Mouse (Mus musculus) layer of hippocampus, adult 8-10 months (tissue): ENCODE data around the gene Ube2q1. TPM values are rescaled to one million over a fixed set of nuclear protein-coding genes. Genes with fewer than 3 reads are reported as not detected.

Source experiments
- DNase-seq, 2 experiments: peaks; one replicate each; pipeline ENCODE4 v3.0.0; 2022; ENCODE audit warnings: low spot score in 2 of 2
- total RNA-seq, 4 experiments: library from RNA; stranded (reverse); gene quantifications; 2 replicates each; pipeline ENCODE4 v1.2.4; 2022

Ube2q1 gene
- 10 to 100 TPM; 87.9 to 97.5 (median 92.1) TPM for total RNA-seq

DNA sequence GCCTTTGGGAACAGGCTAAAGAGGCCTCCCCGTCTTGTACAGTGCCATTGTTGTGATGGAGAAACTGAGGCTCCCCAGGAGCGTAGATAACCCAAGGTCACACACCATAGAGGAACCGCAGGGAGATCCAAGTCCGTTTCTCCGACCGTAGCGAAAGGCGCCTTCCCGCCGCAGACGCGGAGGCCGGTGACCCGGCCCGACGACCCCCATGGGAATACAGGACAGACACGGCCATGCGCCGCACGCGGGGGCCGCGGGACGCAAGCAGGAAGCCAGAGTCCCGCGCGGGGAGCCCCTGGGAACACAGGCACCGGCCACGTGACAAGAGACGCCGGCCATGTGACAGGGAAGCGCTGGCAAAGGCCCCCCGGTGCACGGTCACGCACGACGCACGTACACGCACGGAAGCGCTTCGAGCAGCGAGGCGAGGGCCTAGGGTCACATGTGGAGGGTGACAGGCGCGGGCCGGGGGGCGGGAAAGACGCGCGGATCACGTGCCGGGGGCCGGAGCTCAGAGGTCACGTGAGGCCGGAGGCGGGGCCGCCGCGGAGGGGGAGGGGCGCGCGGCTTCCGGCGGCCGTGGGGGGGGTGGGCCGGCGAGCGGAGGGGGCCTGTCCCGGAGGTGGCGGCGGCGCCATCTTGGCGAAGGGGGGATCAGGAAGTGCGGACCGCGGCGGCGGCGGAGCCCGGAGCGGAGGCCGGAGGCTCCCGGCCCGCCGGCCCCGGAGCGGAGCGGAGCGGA, at the start of gene Ube2q1:
Gene Ube2q1, plus strand, starts transcription at position 649 of the 742 bp plus-strand sequence.
- peak; percentile 98 for DNase-seq

- no peak for DNase-seq
Measured at GRCm38 (mm10) chr3:89727028-89727427, 46.4 kb upstream of the Ube2q1 start.

DNA sequence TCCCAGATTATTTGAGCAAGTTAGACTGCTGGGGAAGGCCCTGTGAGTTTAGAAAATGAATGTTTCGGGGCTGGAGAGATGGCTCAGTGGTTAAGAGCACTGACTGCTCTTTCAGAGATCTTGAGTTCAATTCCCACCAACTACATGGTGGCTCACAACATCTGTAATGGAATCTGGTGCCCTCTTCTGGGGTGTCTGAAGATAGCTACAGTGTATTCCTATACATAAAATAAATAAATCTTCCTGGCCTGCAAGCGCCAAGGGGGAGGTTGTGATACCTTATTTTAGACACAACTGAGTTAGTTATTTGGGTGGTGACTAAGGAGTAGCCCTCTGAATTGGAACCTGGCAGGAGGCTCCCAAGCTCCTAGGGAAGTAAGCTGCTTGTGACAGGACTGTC, 44.6 kb upstream of the Ube2q1 start:
- DNase-seq: no peak

- no peak for DNase-seq
Measured at GRCm38 (mm10) chr3:89730350-89731331, 42.8 kb upstream of the Ube2q1 start.

GRCm38 (mm10) chr3:89732091-89732490, 41.3 kb upstream of the Ube2q1 start:
- DNase-seq: no peak

- no peak for DNase-seq
Measured at GRCm38 (mm10) chr3:89738509-89738908, 34.9 kb upstream of the Ube2q1 start.

DNA sequence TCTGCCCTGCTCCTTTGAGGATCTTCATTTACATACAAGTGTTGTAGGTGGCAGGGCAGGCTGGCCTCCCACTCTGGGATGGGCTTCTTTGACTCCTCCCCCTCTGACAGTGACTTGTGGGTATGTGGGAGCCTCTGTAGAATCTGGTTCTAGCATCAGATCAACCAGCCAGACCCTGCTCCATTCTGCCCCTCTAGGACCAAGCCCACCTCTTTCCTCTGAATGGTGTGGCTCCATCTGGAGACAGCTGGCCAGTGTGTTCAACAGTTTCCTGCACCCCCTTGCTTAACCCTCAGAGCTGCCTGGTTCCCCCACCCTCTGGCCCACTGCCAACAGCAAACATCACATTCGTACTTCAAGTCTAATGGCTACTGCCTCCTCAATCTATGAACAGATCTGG, 21.1 kb upstream of the Ube2q1 start:
- no peak for DNase-seq

DNA sequence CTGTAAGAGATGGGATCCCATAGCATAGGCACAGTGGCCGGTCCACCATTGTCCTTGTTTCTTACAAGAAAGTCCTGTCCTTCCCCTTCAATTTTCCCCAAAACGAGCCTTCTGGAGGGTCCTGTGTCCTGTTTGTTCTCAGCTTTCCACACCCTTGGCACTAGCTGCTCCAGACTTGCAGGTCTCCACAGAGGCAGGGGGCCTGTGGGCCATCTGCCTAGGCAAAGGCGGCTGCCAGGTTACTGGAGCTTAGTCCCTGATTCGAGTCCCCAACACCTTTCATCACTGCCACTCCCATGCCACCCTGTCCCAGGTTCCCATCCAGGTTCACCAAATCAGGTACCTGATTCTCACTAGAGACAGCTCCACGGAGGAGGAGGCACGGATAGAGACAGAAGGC, 18.1 kb upstream of the Ube2q1 start:
- DNase-seq: no peak

- no peak for DNase-seq
Measured at GRCm38 (mm10) chr3:89757851-89758250, 15.6 kb upstream of the Ube2q1 start.

DNA sequence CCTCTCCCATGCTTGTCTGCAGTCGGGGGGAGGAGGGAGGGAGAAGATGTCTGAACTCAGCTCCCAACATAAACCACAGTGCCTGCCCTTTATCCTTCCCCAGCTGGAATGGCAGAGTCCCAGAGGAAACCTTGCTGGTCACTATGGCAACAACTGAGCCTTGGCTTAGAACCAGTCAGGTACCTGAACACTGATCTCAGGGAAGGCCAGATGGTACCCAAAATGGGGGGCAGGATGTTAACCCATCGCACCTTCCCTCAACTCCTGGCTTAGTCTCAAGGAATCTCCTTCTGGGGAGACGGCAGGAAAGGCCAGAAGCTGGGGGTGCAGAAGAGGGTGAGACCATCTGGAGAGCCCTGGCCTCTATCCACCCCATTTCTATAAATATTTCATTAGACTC, 13.6 kb upstream of the Ube2q1 start:
- DNase-seq: no peak

GRCm38 (mm10) chr3:89764119-89764724, 9.2 kb upstream of the Ube2q1 start, which contains the start of gene Chrnb2:
TSS of gene Chrnb2 (minus strand) at chr3:89764632.
- DNase-seq: peak in 1 of 2 experiments; percentile 45

GRCm38 (mm10) chr3:89769584-89769983, 3.8 kb upstream of the Ube2q1 start:
- DNase-seq: no peak

GRCm38 (mm10) chr3:89770425-89771002, 2.9 kb upstream of the Ube2q1 start:
- no peak for DNase-seq

GRCm38 (mm10) chr3:89772588-89772967, 838 bp upstream of the Ube2q1 start:
- DNase-seq: peak; percentile 84 to 86

GRCm38 (mm10) chr3:89773740-89774211, 360 bp downstream of the Ube2q1 start:
- no peak for DNase-seq

GRCm38 (mm10) chr3:89774236-89774960, 982 bp downstream of the Ube2q1 start:
- no peak for DNase-seq

- no peak for DNase-seq
Measured at GRCm38 (mm10) chr3:89776001-89776400, 2.6 kb downstream of the Ube2q1 start.

GRCm38 (mm10) chr3:89780102-89780501, 6.7 kb downstream of the Ube2q1 start:
- DNase-seq: no peak

DNA sequence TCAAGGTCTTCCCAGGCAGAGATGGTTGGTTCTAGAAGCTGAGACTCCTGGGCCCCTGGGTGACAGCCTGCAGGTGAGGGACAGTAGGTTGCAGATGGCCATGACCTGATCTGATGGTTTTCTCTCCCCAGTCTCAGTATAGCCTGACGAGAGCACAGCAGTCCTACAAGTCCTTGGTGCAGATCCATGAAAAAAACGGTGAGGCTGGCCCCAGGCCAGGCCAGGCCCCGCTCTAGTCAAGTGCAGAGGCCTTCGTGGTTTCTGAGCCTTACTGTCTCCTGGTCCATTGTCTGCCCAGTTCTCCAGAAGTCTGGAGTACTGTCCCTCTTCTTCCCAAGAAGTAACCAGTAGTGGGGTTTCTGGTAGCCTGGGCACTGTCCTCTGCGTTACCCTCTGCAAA, 8.2 kb downstream of the Ube2q1 start:
- no peak for DNase-seq

DNA sequence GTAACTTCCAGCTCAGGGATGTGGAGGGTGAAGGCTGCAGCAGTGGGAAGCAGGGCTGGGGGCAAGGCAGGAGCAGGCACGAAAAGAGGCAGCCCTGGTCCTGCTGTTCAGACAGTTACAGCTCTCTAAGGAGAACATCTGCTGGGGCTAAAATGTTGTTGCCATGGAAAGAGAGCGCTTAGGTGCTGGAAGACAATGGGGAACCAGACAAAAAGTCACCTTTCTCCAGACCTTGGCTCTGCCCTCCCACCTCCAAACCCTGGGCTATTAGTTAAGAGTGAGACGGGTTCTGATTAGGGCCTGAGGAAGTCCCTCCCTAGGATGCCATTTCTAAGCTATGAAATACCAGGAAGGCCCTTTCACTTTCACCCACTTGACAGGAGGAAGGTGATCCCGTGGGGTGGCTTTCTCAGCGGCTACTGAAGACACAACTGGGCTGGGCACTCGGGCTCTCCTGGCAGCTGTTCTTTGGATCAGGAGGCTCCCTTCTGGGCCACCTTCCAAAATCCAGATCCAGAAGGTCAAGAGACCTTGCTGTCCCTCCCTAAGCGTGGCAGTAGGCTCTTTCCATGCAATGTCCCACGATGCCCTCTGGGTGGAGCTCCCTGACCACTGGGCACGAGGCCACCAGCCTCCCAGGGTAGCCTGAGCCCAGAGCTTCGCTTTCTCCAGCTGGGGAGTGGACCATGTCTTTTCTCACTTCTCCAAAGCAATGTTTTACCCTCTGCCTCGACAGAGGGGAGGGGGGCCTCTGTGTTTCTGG, 11.8 kb downstream of the Ube2q1 start:
- DNase-seq: peak; percentile 48 to 56
